Mouse (Mus musculus) hindbrain, embryonic 12.5 days (tissue): ENCODE results near the gene Gpatch11. TPM values are rescaled to one million over a fixed set of nuclear protein-coding genes. Genes with fewer than 3 reads are reported as not detected.

Experiments
- polyA plus RNA-seq: library from polyadenylated mRNA; unstranded; fragments of >200 nt; fragmentation: Nextera tagmentation; extraction: Ambion mirVana; gene quantifications from 2 replicates; pipeline ENCODE4 v1.2.1, GENCODE M21; 2016

Gene Gpatch11
- polyA plus RNA-seq, 1 experiment from 2014 or later, result 45.1 TPM

Other genes starting within 250 kb of the Gpatch11 start
- 7.8 and 9.1 TPM in 2 replicates for gene Strn, start 98.4 kb upstream of the Gpatch11 start, polyA plus RNA-seq
- gene Heatr5b, start 203 bp upstream of the Gpatch11 start, polyA plus RNA-seq, result 24.8 and 25.5 TPM in 2 replicates
- 7.7 and 11.1 TPM in 2 replicates for gene Eif2ak2, start 47.0 kb downstream of the Gpatch11 start, polyA plus RNA-seq
- gene Sult6b1, start 71.4 kb downstream of the Gpatch11 start, polyA plus RNA-seq, result 0.10 and 0.21 TPM in 2 replicates
- gene Cebpzos, start 80.9 kb downstream of the Gpatch11 start, polyA plus RNA-seq, result 102 and 111 TPM in 2 replicates
- 65.6 and 67.2 TPM in 2 replicates for gene Cebpz, start 101.5 kb downstream of the Gpatch11 start, polyA plus RNA-seq
- gene Ndufaf7, start 101.6 kb downstream of the Gpatch11 start, polyA plus RNA-seq, result 58.2 and 58.9 TPM in 2 replicates
- 46.1 and 46.5 TPM in 2 replicates for gene Prkd3, start 185.2 kb downstream of the Gpatch11 start, polyA plus RNA-seq
- 10.0 and 10.6 TPM in 2 replicates for gene Qpct, start 216.3 kb downstream of the Gpatch11 start, polyA plus RNA-seq